Mouse (Mus musculus): ENCODE data around the gene Slc1a6.
A peak's percentile ranks its signal among the peaks of the same experiment; 100 is the strongest.
"Not testable (repeated sequence)": the region's sequence is repeated elsewhere in the genome, so short reads cannot be mapped to it uniquely, and the experiment has no call there.

Slc1a6 gene

GRCm38 (mm10) chr10:78779981-78780651 lies at the start of gene Slc1a6:
Gene Slc1a6, plus strand, starts transcription at chr10:78780496.
- DNase-seq (ENCODE audit: extremely low read depth, low read depth, low spot score), result no peak

GRCm38 (mm10) chr10:78739821-78740220 lies 40.5 kb upstream of the Slc1a6 start:
- no peak for DNase-seq (ENCODE audit: extremely low read depth, low read depth, low spot score)

GRCm38 (mm10) chr10:78743721-78744120 lies 36.6 kb upstream of the Slc1a6 start:
- peak; percentile 46 for DNase-seq (ENCODE audit: extremely low read depth, low read depth, low spot score)

- no peak for DNase-seq (ENCODE audit: extremely low read depth, low read depth, low spot score)
Observed at GRCm38 (mm10) chr10:78745453-78746232, 34.7 kb upstream of the Slc1a6 start.

GRCm38 (mm10) chr10:78747035-78747721 lies 33.1 kb upstream of the Slc1a6 start:
- no peak for DNase-seq (ENCODE audit: extremely low read depth, low read depth, low spot score)

- no peak for DNase-seq (ENCODE audit: extremely low read depth, low read depth, low spot score)
Observed at GRCm38 (mm10) chr10:78748161-78748560, 32.1 kb upstream of the Slc1a6 start.

GRCm38 (mm10) chr10:78748946-78749345 lies 31.4 kb upstream of the Slc1a6 start:
- DNase-seq (ENCODE audit: extremely low read depth, low read depth, low spot score), result no peak

GRCm38 (mm10) chr10:78752452-78753191 lies 27.7 kb upstream of the Slc1a6 start, which contains the start of gene Ccdc105:
Gene Ccdc105, minus strand, starts transcription at chr10:78753065.
- DNase-seq (ENCODE audit: extremely low read depth, low read depth, low spot score), result no peak

GRCm38 (mm10) chr10:78756021-78756420 lies 24.3 kb upstream of the Slc1a6 start:
- no peak for DNase-seq (ENCODE audit: extremely low read depth, low read depth, low spot score)

- no peak for DNase-seq (ENCODE audit: extremely low read depth, low read depth, low spot score)
Observed at GRCm38 (mm10) chr10:78765570-78765969, 14.7 kb upstream of the Slc1a6 start.

GRCm38 (mm10) chr10:78775830-78776229 lies 4.5 kb upstream of the Slc1a6 start:
- no peak for DNase-seq (ENCODE audit: extremely low read depth, low read depth, low spot score)

- DNase-seq (ENCODE audit: extremely low read depth, low read depth, low spot score), result no peak
Observed at GRCm38 (mm10) chr10:78779527-78779926, 769 bp upstream of the Slc1a6 start.

GRCm38 (mm10) chr10:78787566-78788087 lies 7.3 kb downstream of the Slc1a6 start:
- DNase-seq (ENCODE audit: extremely low read depth, low read depth, low spot score), result no peak

GRCm38 (mm10) chr10:78790561-78790960 lies 10.3 kb downstream of the Slc1a6 start:
- DNase-seq (ENCODE audit: extremely low read depth, low read depth, low spot score), result no peak

GRCm38 (mm10) chr10:78801449-78801848 lies 21.2 kb downstream of the Slc1a6 start:
- no peak for DNase-seq (ENCODE audit: extremely low read depth, low read depth, low spot score)

GRCm38 (mm10) chr10:78812358-78813060 lies 32.2 kb downstream of the Slc1a6 start:
- no peak for DNase-seq (ENCODE audit: extremely low read depth, low read depth, low spot score)

- DNase-seq (ENCODE audit: extremely low read depth, low read depth, low spot score), result not testable (repeated sequence)
Observed at GRCm38 (mm10) chr10:78840456-78840855, 60.2 kb downstream of the Slc1a6 start.

GRCm38 (mm10) chr10:78852066-78852465 lies 71.8 kb downstream of the Slc1a6 start, which contains the start of gene Olfr1356:
Gene Olfr1356, minus strand, starts transcription at chr10:78852166.
- no peak for DNase-seq (ENCODE audit: extremely low read depth, low read depth, low spot score)
